Mouse (Mus musculus) heart, embryonic 16.5 days (tissue): ENCODE data around the gene Pjvk. TPM values are rescaled to one million over a fixed set of nuclear protein-coding genes. Genes with fewer than 3 reads are reported as not detected.

Source experiments
- ATAC-seq: fragments of 200-750 bp; cut with Nextera tagmentation; replicated peaks from 2 replicates; pipeline ENCODE4 v1.8.0; 2017; ENCODE audit warnings: moderate number of reproducible peaks; ENCODE audit not compliant: insufficient read depth, low FRiP score; ENCODE audit errors: extremely low read depth
- H3K27ac ChIP-seq: fragments of 300-500 bp; sonication (generic); 2 replicates; pipeline ENCODE4 v1.5.1; 2014; ENCODE audit warnings: mild to moderate bottlenecking, low read length, control low read depth, moderate library complexity
- H3K27me3 ChIP-seq: fragments of 300-500 bp; sonication (generic); 2 replicates; pipeline ENCODE4 v1.6.1; 2014; ENCODE audit warnings: low read length, mixed read lengths; ENCODE audit not compliant: control insufficient read depth, insufficient read depth
- H3K36me3 ChIP-seq: fragments of 300-500 bp; sonication (generic); 2 replicates; pipeline ENCODE4 v1.6.1; 2014; ENCODE audit not compliant: control insufficient read depth, insufficient read depth
- H3K4me1 ChIP-seq: fragments of 300-500 bp; sonication (generic); 2 replicates; pipeline ENCODE4 v1.6.1; 2014; ENCODE audit warnings: low read length, mixed read lengths; ENCODE audit not compliant: control insufficient read depth, insufficient read depth
- H3K4me2 ChIP-seq: fragments of 300-500 bp; sonication (generic); 2 replicates; pipeline ENCODE4 v1.6.1; 2014; ENCODE audit warnings: low read depth, mild to moderate bottlenecking, control low read depth, low read length
- H3K4me3 ChIP-seq: fragments of 300-500 bp; sonication (generic); 2 replicates; pipeline ENCODE4 v1.5.1; 2014; ENCODE audit warnings: mild to moderate bottlenecking, control low read depth, low read length
- H3K9ac ChIP-seq: fragments of 300-500 bp; sonication (generic); 2 replicates; pipeline ENCODE4 v1.6.1; 2014; ENCODE audit warnings: low read length, control low read depth
- H3K9me3 ChIP-seq: fragments of 300-500 bp; sonication (generic); replicated peaks from 2 replicates; pipeline ENCODE4 v1.6.1; 2016; ENCODE audit warnings: low read length; ENCODE audit not compliant: control insufficient read depth
- WGBS: fragments of 180-500 bp; shearing (Covaris S2); extraction: QIAGEN DNeasy Blood & Tissue Kit; methylation state at CpG from one replicate; pipeline ENCODE4 v1.1.7; 2014; 5-methylcytosine and 5-hydroxymethylcytosine counted together
- polyA plus RNA-seq: library from polyadenylated mRNA; unstranded; fragments of >200 nt; fragmentation: Nextera tagmentation; extraction: Ambion mirVana; gene quantifications from 2 replicates; pipeline ENCODE4 v1.2.1, GENCODE M21; 2015

Gene Pjvk
- polyA plus RNA-seq, 1 experiment from 2014 or later = 0.12 TPM

- H3K4me3 ChIP-seq = peak overlapping the region; percentile 55
- no peak overlapping the region for H3K9ac ChIP-seq
- ATAC-seq = no peak
- no peaks in the 10 kb centered on the region for H3K27me3 ChIP-seq
- H3K4me1 ChIP-seq = peaks cover 28% of the 10 kb centered on the region
- H3K27ac ChIP-seq = peak overlapping the region; percentile 66
- H3K36me3 ChIP-seq = no peaks in the 10 kb centered on the region
- H3K4me2 ChIP-seq = peak overlapping the region; percentile 61
- no peaks in the 10 kb centered on the region for H3K9me3 ChIP-seq
- 35% methylated on average over 7 of the region's 7 CpGs for WGBS
These were observed 25.3 kb downstream of the Pjvk start for GRCm38 (mm10) chr2:76673472-76674081.

- H3K27me3 ChIP-seq = no peaks in the 10 kb centered on the region
- H3K36me3 ChIP-seq = no peaks in the 10 kb centered on the region
- H3K4me3 ChIP-seq = peak within 1 kb of the TSS; percentile 79
- peak within 1 kb of the TSS; percentile 82 for H3K4me2 ChIP-seq
- 4% methylated on average over 50 of the region's 52 CpGs for WGBS
- ATAC-seq = peak; percentile 80
- peak within 1 kb of the TSS; percentile 76 for H3K27ac ChIP-seq
- peaks cover 28% of the 10 kb centered on the region for H3K4me1 ChIP-seq
- H3K9ac ChIP-seq = peak within 1 kb of the TSS; percentile 88
- no peaks in the 10 kb centered on the region for H3K9me3 ChIP-seq
These were observed 26.6 kb downstream of the Pjvk start, which contains the start of gene Plekha3 for GRCm38 (mm10) chr2:76674725-76675427. Gene Plekha3, plus strand, starts transcription at chr2:76675281.

DNA sequence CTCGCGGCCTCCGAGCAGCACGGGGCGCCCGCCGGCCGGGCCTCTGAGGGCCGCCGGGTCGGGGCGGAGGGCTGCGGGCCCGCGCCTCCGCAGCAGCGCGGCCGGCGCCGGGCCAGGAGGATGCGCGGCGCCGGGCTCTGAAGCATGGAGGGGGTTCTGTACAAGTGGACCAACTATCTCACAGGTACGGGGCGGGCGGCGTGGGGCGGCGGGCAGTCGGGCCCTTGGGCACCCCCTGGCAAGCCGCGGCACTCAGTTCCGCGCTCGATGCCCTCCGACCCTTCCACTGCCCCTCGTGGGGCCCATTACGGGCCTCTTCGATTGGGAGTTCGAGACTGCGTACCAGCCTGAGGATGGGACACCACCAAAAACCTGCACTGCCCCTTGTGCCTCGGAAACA is 27.2 kb downstream of the Pjvk start:
- Histone ChIP-seq H3K27ac (peak overlapping the region; percentile 76), H3K4me1 (peaks cover 28% of the 10 kb centered on the region), H3K9ac (peak overlapping the region; percentile 88), H3K4me3 (peak overlapping the region; percentile 79), H3K27me3 (no peaks in the 10 kb centered on the region), H3K4me2 (peak overlapping the region; percentile 82), H3K9me3 (no peaks in the 10 kb centered on the region), H3K36me3 (0 out of 2 replicates have a peak, but pooled peaks cover 2% of the 10 kb centered on the region)
- ATAC-seq = peak; percentile 8; the same call in 1 of the 2 replicates
- WGBS = under 1% methylated on average over 43 of the region's 44 CpGs

DNA sequence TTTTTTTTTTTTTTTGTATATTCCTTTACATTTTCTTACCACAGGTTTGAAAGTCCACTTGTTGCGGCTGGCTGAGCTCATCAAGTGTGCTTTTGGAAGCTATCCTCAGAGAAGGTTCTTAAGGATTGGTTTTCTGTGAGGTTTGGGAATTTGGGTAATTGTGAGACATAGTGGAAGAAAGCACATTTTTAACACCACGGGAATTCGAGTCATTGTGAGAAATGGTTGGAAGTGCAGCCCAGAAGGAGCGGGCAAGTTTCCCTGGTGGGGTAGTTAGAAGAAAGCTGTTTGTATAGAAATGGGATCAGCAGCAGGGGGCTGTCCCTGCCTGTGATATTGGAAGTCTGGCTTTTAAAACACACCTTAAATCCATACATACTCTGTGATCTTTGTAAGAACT is 27.7 kb downstream of the Pjvk start:
- 18% methylated on average over 4 of the region's 4 CpGs for WGBS
- Histone ChIP-seq H3K4me1 (peaks cover 28% of the 10 kb centered on the region), H3K27ac (no peak overlapping the region), H3K4me3 (peak overlapping the region; percentile 79), H3K9me3 (no peaks in the 10 kb centered on the region), H3K9ac (peak overlapping the region; percentile 88), H3K27me3 (no peaks in the 10 kb centered on the region), H3K4me2 (peak overlapping the region; percentile 82), H3K36me3 (0 out of 2 replicates have a peak, but pooled peaks cover 3% of the 10 kb centered on the region)
- ATAC-seq = no peak

GRCm38 (mm10) chr2:76676401-76677226 is 28.3 kb downstream of the Pjvk start:
- peak overlapping the region; percentile 82 for H3K4me2 ChIP-seq
- H3K4me1 ChIP-seq = peaks cover 24% of the 10 kb centered on the region
- peak overlapping the region; percentile 88 for H3K9ac ChIP-seq
- no peak for ATAC-seq
- no peaks in the 10 kb centered on the region for H3K27me3 ChIP-seq
- H3K4me3 ChIP-seq = peak overlapping the region; percentile 79
- no peak overlapping the region for H3K27ac ChIP-seq
- H3K36me3 ChIP-seq = 0 out of 2 replicates have a peak, but pooled peaks cover 3% of the 10 kb centered on the region
- WGBS = 64% methylated on average over 13 of the region's 13 CpGs
- no peaks in the 10 kb centered on the region for H3K9me3 ChIP-seq

- 91% methylated on average over 8 of the region's 8 CpGs for WGBS
- H3K36me3 ChIP-seq = peaks cover 38% of the 10 kb centered on the region
- no peak for ATAC-seq
- H3K9me3 ChIP-seq = no peaks in the 10 kb centered on the region
- H3K27ac ChIP-seq = no peak overlapping the region
- H3K4me1 ChIP-seq = 0 out of 2 replicates have a peak, but pooled peaks cover 2% of the 10 kb centered on the region
- H3K4me3 ChIP-seq = no peak overlapping the region
- no peaks in the 10 kb centered on the region for H3K27me3 ChIP-seq
- H3K4me2 ChIP-seq = no peak overlapping the region
- H3K9ac ChIP-seq = no peak overlapping the region
These were observed 34.0 kb downstream of the Pjvk start for GRCm38 (mm10) chr2:76682301-76682700.

DNA sequence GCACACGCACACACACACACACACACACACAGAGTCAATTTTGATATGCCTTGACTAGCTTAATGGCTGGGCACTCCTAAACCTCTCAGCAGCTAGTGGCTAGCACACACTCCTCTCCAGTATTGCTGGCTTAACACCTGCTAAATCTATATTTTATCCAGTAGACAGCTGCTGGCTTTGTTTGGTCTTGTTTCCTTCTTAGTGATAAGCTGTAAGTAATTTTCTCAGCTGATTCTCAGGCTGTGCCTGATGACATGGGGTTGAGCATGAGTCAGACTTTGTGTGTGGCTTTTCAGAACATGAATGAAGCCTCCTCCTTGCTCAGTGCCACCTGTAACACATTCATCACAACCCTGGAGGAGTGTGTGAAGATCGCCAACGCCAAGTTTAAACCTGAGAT is 38.7 kb downstream of the Pjvk start:
- Histone ChIP-seq H3K4me3 (no peak overlapping the region), H3K4me1 (peaks cover 11% of the 10 kb centered on the region), H3K27me3 (no peaks in the 10 kb centered on the region), H3K9ac (no peak overlapping the region), H3K9me3 (no peaks in the 10 kb centered on the region), H3K27ac (no peak overlapping the region), H3K36me3 (peaks cover 38% of the 10 kb centered on the region), H3K4me2 (no peak overlapping the region)
- ATAC-seq = no peak
- 96% methylated on average over 3 of the region's 3 CpGs for WGBS

DNA sequence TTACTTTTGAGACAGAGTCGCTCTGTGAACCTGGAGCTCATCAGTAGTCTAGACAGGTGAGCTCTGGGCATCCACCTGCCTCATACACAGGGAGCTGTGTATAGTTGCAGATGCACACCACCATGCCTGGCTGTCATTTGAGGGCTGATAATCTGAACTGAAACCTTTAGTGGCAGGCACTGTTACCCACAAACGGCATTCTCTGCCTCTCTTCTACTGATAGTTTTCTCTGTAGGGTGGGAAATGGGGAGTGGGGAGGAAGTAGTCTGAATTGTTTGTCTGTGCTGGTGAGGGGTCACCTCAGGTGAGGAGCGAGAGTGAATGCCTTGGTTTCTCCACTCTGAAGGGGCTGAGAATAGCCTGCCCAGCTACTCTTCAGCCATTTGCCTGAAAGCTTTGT is 39.3 kb downstream of the Pjvk start:
- peaks cover 40% of the 10 kb centered on the region for H3K36me3 ChIP-seq
- H3K4me1 ChIP-seq = peaks cover 11% of the 10 kb centered on the region
- ATAC-seq = no peak
- H3K4me3 ChIP-seq = no peak overlapping the region
- H3K27ac ChIP-seq = no peak overlapping the region
- H3K4me2 ChIP-seq = no peak overlapping the region
- H3K9me3 ChIP-seq = no peaks in the 10 kb centered on the region
- H3K9ac ChIP-seq = no peak overlapping the region
- WGBS = 63% methylated on average over 3 of the region's 3 CpGs
- no peaks in the 10 kb centered on the region for H3K27me3 ChIP-seq
